Mouse (Mus musculus) skeletal muscle tissue, postnatal 0 days (tissue): ENCODE results near the gene Olfr1434. TPM values are rescaled to one million over a fixed set of nuclear protein-coding genes. Genes with fewer than 3 reads are reported as not detected.

Experiments
- polyA plus RNA-seq: library from polyadenylated mRNA; unstranded; fragments of >200 nt; fragmentation: Nextera tagmentation; extraction: Ambion mirVana; gene quantifications from 2 replicates; pipeline ENCODE4 v1.2.1, GENCODE M21; 2015

The Olfr1434 gene
- polyA plus RNA-seq, result not detected in 2 replicates

GRCm38 (mm10) chr19:12279554-12279953 is at the start of gene Olfr1434:
Gene Olfr1434, plus strand, starts transcription at chr19:12279854.

GRCm38 (mm10) chr19:12232496-12232895 is 47.2 kb upstream of the Olfr1434 start, which contains the start of gene Olfr1432:
Gene Olfr1432, minus strand, starts transcription at chr19:12232596.

GRCm38 (mm10) chr19:12241559-12241958 is 38.1 kb upstream of the Olfr1434 start, which contains the start of gene Olfr262:
Gene Olfr262, minus strand, starts transcription at chr19:12241659.

GRCm38 (mm10) chr19:12260732-12261131 is 18.9 kb upstream of the Olfr1434 start, which contains the start of gene Olfr235:
Gene Olfr235, plus strand, starts transcription at chr19:12261032.

GRCm38 (mm10) chr19:12299030-12299429 is 19.4 kb downstream of the Olfr1434 start, which contains the start of gene Olfr1436:
Gene Olfr1436, minus strand, starts transcription at chr19:12299130.

GRCm38 (mm10) chr19:12325001-12325400 is 45.3 kb downstream of the Olfr1434 start, which contains the start of gene Olfr1437:
Gene Olfr1437, minus strand, starts transcription at chr19:12325101.

Other genes with a start within 250 kb of the Olfr1434 start
- gene Olfr1423, start 238.5 kb upstream of the Olfr1434 start, polyA plus RNA-seq, result not detected in 2 replicates
- gene Olfr1424, start 217.2 kb upstream of the Olfr1434 start, polyA plus RNA-seq, result not detected in 2 replicates
- gene Olfr1425, start 202.1 kb upstream of the Olfr1434 start, polyA plus RNA-seq, result not detected in 2 replicates
- not detected in 2 replicates for gene Olfr1426, start 187.8 kb upstream of the Olfr1434 start, polyA plus RNA-seq
- not detected in 2 replicates for gene Olfr1427, start 176.5 kb upstream of the Olfr1434 start, polyA plus RNA-seq
- gene Olfr1428, start 164.0 kb upstream of the Olfr1434 start, polyA plus RNA-seq, result not detected in 2 replicates
- not detected in 2 replicates for gene Olfr76, start 156.7 kb upstream of the Olfr1434 start, polyA plus RNA-seq
- not detected in 2 replicates for gene Olfr1555-ps1, start 109.7 kb upstream of the Olfr1434 start, polyA plus RNA-seq
- not detected in 2 replicates for gene Olfr1431, start 79.2 kb upstream of the Olfr1434 start, polyA plus RNA-seq
- gene Olfr1432, start 47.3 kb upstream of the Olfr1434 start, polyA plus RNA-seq, result not detected in 2 replicates
- gene Olfr262, start 38.2 kb upstream of the Olfr1434 start, polyA plus RNA-seq, result not detected in 2 replicates
- not detected in 2 replicates for gene Olfr235, start 18.8 kb upstream of the Olfr1434 start, polyA plus RNA-seq
- gene Olfr1436, start 19.3 kb downstream of the Olfr1434 start, polyA plus RNA-seq, result not detected in 2 replicates
- not detected in 2 replicates for gene Olfr1437, start 45.2 kb downstream of the Olfr1434 start, polyA plus RNA-seq
- not detected in 2 replicates for gene Olfr1438-ps1, start 56.1 kb downstream of the Olfr1434 start, polyA plus RNA-seq
- gene Olfr1440, start 107.4 kb downstream of the Olfr1434 start, polyA plus RNA-seq, result not detected in 2 replicates
- not detected in 2 replicates for gene Olfr1441, start 137.6 kb downstream of the Olfr1434 start, polyA plus RNA-seq
- not detected in 2 replicates for gene Pfpl, start 148.1 kb downstream of the Olfr1434 start, polyA plus RNA-seq
- 0.29 and 0.37 TPM in 2 replicates for gene Mpeg1, start 180.9 kb downstream of the Olfr1434 start, polyA plus RNA-seq
- 8.5 and 8.7 TPM in 2 replicates for gene Dtx4, start 221.6 kb downstream of the Olfr1434 start, polyA plus RNA-seq